Mouse (Mus musculus) ovary, adult 18-20 months (tissue): Measurements from ENCODE around the gene Ccdc13.
A peak's percentile ranks its signal among the peaks of the same experiment; 100 is the strongest.

Source experiments
- DNase-seq: peaks from one replicate; pipeline ENCODE4 v3.0.0; 2022; ENCODE audit warnings: low spot score, mixed read lengths

Gene Ccdc13

DNA sequence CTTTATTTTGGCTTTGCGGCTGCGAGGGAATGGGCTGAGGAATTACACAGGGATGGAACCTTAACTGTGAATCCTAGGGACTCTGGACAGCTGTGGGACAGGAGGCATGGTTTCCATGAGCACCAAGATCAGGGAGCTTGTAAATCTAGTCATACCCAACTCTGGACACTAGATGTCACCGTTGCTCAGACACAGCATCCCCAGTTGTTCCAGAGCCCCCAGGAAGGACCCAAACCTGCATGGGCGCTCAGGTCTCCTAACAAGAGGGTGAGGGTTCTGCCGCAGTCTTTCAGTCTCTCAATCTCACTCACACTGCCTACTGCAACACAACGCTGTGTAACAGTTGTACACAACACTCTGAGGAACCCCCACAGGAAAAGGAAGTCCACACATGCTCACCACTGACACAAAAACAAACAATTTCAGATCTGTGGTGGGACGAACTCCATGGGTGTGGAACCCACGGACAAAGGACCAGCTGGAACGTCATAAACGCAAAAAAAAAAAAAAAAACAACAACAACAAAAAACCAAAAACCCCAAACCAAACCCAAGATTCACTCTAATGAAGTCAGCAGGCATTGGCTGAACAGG is 7.4 kb upstream of the Ccdc13 start:
- no peak for DNase-seq

DNA sequence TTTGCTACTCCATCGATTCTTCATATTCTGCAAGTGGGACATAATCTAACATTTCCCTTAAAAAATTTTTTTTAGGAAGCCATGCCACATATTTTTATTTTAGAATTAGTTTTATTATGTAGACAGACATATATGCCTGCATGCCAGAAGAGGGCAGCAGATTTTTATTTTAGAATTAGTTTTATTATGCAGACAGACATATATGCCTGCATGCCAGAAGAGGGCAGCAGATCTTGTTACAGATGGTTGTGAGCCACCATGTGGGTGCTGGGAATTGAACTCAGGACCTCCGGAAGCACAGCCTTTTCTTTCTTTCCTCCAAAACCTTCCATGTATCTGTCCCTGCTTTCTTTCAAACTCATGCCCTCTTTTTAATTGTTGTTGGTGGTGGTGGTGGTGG is 3.7 kb upstream of the Ccdc13 start:
- DNase-seq, result no peak

GRCm38 (mm10) chr9:121839622-121839965 is 333 bp upstream of the Ccdc13 start:
- no peak for DNase-seq

GRCm38 (mm10) chr9:121838008-121838407 is 1.3 kb downstream of the Ccdc13 start:
- DNase-seq, result no peak

DNA sequence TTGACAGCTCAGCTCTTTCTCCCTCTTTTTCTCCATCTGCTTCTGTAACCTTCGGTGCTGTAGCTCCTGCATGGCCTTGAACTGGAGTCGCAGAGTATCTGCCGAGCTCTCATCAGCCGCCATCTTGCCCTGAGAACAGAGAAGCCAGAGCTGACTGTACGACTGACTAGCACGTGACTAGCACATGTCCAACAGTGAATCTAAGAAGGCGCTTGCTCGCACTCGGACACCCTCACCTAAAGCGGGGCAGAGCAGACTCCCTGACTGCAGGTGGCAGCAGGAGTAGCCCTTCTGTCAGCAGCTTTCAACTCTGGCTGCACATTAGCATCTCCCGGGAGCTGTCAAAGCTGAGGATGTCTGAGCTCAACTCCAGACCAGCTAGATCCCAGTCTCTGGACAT is 5.4 kb downstream of the Ccdc13 start:
- DNase-seq, result no peak

DNA sequence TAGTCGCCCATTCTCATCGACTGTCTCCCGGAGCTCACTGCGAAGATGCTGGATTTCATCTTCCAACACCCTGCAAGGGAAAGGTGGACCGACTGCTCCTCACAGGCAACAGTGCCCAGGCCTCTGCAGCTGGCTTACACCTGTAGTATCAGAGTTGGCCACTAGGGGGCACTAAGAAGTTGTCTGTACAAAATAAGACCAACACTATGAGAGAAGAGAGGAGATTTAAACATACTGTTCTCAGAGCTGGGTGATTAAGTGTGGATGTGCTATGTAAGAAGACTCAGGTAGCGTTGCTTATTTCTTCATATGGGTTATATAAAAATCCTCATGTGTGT is 8.3 kb downstream of the Ccdc13 start:
- no peak for DNase-seq

DNA sequence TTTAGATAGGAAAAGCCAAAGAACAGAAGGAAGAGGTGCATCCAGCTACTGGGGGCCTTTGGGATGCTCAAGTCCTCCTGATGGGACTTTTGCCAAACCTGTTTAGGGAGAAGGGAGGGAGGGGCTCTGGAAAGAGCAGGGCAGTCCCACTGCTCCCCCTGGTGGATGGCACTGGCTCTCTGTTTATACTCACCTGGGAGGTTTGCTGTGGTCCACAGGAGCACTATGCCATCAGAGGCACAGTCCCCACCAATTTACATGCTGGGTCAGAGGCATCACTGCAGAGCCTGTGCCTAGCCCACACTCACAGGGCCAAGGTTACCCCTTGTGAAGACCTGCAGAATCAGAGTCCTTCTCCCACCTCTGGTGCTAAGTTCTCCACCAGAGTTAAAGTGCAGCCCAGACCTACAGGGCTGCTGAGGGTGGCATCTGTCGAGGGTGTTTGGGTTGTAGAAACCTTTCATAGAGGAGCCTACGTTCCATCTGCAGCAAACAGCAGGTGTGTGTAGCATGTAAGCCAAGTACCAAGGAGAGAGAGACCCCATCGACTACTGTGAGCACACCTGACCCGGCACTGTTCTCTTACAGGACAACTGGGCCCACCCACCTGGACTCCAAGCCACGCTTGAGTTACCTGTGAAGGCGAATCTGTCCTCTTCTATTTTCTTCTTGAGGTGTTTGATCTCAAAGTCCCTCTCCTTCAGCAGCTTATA is 8.9 kb downstream of the Ccdc13 start:
- no peak for DNase-seq

- DNase-seq, result no peak
Measured at GRCm38 (mm10) chr9:121829270-121829992, 9.8 kb downstream of the Ccdc13 start.

DNA sequence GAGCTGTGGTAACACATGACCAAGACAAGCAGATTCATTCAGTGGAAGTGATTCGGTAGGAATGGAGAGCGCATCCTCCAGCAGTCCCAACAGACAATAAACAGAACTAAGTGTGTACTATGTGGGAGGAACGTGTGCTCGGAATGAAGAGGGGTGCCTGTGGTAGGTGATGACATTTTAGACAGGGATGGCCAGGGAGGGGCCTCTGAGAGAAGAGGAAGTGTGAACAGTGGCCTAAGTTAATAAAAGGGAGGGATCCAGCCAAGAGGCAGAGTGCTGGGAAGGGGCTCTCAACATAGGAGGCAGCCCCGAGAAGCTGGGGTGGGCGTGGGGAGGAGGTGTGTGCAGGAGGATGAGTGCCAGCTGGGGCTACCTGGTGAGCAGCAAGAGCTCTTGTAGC is 10.9 kb downstream of the Ccdc13 start:
- DNase-seq, result no peak

GRCm38 (mm10) chr9:121826356-121826755 is 12.9 kb downstream of the Ccdc13 start:
- DNase-seq, result no peak

- no peak for DNase-seq
Measured at GRCm38 (mm10) chr9:121823991-121824390, 15.3 kb downstream of the Ccdc13 start.

DNA sequence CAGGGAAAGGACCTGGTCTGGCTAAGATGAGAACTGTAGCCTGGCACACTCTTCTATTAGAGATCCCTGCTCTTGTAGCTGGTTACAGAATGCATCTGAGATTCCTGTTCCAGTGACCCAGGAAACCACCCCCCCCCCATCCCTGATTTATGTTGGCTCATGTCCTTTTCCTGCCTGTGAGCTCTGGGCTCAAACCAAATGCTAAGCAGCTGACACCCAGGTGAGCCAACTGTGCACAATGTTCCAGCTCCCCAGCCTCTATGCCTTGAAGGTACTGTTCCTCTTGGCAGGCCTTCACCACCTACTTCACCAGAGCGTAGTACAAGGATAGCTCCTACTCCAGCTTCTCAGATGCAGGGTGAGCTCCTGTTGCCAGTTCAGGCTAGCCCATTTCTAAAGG is 16.2 kb downstream of the Ccdc13 start:
- DNase-seq, result no peak

- no peak for DNase-seq
Measured at GRCm38 (mm10) chr9:121822585-121822991, 16.7 kb downstream of the Ccdc13 start.

- DNase-seq, result no peak
Measured at GRCm38 (mm10) chr9:121820765-121821164, 18.5 kb downstream of the Ccdc13 start.

GRCm38 (mm10) chr9:121819771-121820471 is 19.3 kb downstream of the Ccdc13 start:
- no peak for DNase-seq

GRCm38 (mm10) chr9:121819073-121819770 is 20.0 kb downstream of the Ccdc13 start:
- DNase-seq, result peak; percentile 34

GRCm38 (mm10) chr9:121815183-121815582 is 24.1 kb downstream of the Ccdc13 start:
- DNase-seq, result no peak

DNA sequence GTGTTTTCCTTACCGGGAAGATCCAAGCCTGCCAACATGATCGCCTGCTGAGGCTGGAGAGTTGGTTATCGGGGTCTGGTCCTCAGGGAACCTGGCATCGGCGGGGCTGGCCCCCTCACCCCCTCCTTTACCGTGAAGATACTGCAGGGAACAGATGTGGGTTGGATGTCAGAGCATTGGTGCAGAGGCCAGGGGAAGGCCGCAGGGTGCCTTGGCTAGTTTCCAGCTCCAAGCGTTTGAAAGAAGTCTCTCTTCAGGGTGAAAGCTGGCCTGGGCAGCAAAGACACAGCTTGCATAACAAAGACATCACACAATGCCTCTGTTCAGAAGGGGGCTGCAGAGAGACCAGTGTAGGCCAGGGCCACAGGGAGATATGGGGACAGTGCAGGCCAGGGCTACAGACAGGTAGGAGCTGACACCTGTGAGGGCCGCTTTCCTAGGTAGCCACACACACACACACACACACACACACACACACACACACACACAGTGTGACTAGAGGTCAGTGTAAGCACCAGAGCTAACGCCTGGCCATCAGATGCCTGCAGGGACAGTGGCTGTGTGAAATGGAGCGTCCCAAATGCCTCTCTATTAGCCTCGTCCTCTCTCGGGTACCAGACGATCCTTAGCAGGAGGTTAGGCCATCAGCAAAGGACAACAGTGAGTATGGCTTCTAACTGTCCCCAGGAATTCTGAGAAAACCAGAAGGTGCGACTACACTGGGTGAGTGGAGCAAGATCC is 29.0 kb downstream of the Ccdc13 start:
- peak; percentile 55 for DNase-seq

DNA sequence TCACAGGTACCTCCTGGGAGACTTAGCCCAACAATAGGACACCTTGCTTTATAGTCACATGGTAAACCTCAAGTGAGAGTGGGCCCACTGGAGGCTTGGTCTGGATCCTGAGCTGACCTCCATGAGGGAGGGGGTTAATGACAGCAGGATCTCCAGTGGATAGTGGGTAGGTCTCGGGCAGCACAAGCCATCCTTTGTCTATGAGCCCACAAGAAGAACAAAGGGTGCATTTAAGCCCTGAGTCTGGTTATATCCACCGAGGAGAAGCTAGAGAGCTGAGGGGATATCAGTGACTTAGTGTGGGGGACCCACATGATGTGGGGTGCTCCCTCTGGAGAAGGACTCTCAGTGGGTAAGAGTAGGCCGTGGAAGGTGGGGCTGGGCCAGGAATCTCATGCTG is 30.8 kb downstream of the Ccdc13 start:
- no peak for DNase-seq

GRCm38 (mm10) chr9:121807947-121808346 is 31.3 kb downstream of the Ccdc13 start:
- no peak for DNase-seq

GRCm38 (mm10) chr9:121807546-121807945 is 31.7 kb downstream of the Ccdc13 start:
- no peak for DNase-seq

GRCm38 (mm10) chr9:121802747-121803146 is 36.5 kb downstream of the Ccdc13 start:
- DNase-seq, result no peak
